Mouse (Mus musculus): ENCODE data around the gene Tmem14c.

GRCm38 (mm10) chr13:41000926-41001639 is 15.0 kb upstream of the Tmem14c start, which contains the start of gene Pak1ip1:
- no peak for TF ChIP-seq CTCF (conservative IDR thresholded peaks at IDR 0.05; ENCODE audit: insufficient read depth, insufficient read length, low read depth, low read length)
- TF ChIP-seq POLR2A (IDR thresholded peaks at IDR 0.05; ENCODE audit: low read depth, low read length): no peak

Data from kidney, adult 2 months (tissue).